Mouse (Mus musculus) liver, embryonic 14.5 days (tissue): ENCODE measurements around the gene Atpif1. TPM values are rescaled to one million over a fixed set of nuclear protein-coding genes. Genes with fewer than 3 reads are reported as not detected.

Experiments used
- ATAC-seq: fragments of 200-750 bp; cut with Nextera tagmentation; 2 replicates; pipeline ENCODE4 v1.8.0; 2017; ENCODE audit warnings: moderate number of reproducible peaks, mild to moderate bottlenecking, moderate library complexity; ENCODE audit not compliant: insufficient read depth
- DNase-seq, 3 experiments: peaks; one replicate each; pipeline ENCODE4 v3.0.0-alpha.2; 2012 to 2013; ENCODE audit warnings: low read depth in 3 of 3, low spot score in 3 of 3
- H3K27ac ChIP-seq: fragments of 300-500 bp; sonication (generic); 2 replicates; pipeline ENCODE4 v1.5.1; 2014; ENCODE audit warnings: moderate library complexity, mild to moderate bottlenecking, control low read depth, inconsistent platforms
- H3K27me3 ChIP-seq: fragments of 300-500 bp; sonication (generic); 2 replicates; pipeline ENCODE4 v1.6.1; 2014; ENCODE audit warnings: mild to moderate bottlenecking, low read length, moderate library complexity; ENCODE audit not compliant: control insufficient read depth, insufficient read depth
- H3K36me3 ChIP-seq: fragments of 300-500 bp; sonication (generic); replicated peaks from 2 replicates; pipeline ENCODE4 v1.6.1; 2014; ENCODE audit warnings: low read depth; ENCODE audit not compliant: control insufficient read depth, insufficient read depth
- H3K4me1 ChIP-seq, 2 experiments: fragments of 200-500 bp in 1 of 2; fragments of 300-500 bp in 1 of 2; sonication (generic) in 1 of 2; replicated peaks; 2 replicates each; pipeline ENCODE4 v1.6.1; 2012 to 2014; ENCODE audit warnings: antibody characterized with exemption in 1 of 2, inconsistent platforms in 1 of 2, low read length in 1 of 2; ENCODE audit not compliant: control insufficient read depth in 2 of 2, insufficient read depth in 2 of 2
- H3K4me2 ChIP-seq: fragments of 300-500 bp; sonication (generic); 2 replicates; pipeline ENCODE4 v1.6.1; 2014; ENCODE audit warnings: low read depth, mild to moderate bottlenecking, control low read depth, moderate library complexity
- H3K4me3 ChIP-seq, 2 experiments: fragments of 200-500 bp in 1 of 2; fragments of 300-500 bp in 1 of 2; sonication (generic) in 1 of 2; 2 replicates each; pipeline ENCODE4 v1.5.1; 2012 to 2014; ENCODE audit warnings: low read depth in 2 of 2, low read length in 2 of 2, mild to moderate bottlenecking in 2 of 2, control low read depth in 1 of 2, inconsistent platforms in 1 of 2, moderate library complexity in 1 of 2; ENCODE audit not compliant: insufficient read depth in 1 of 2
- H3K9ac ChIP-seq: fragments of 300-500 bp; sonication (generic); replicated peaks from 2 replicates; pipeline ENCODE4 v1.6.1; 2014; ENCODE audit warnings: mild to moderate bottlenecking, control low read depth, moderate library complexity
- H3K9me3 ChIP-seq: fragments of 300-500 bp; sonication (generic); 2 replicates; pipeline ENCODE4 v1.6.1; 2016; ENCODE audit warnings: low read length, mixed read lengths; ENCODE audit not compliant: control insufficient read depth
- CTCF ChIP-seq: IDR thresholded peaks from 2 replicates; pipeline ENCODE4 v1.5.1; 2016; ENCODE audit warnings: antibody characterized with exemption, low read depth, control low read depth
- EP300 ChIP-seq: IDR thresholded peaks from 2 replicates; pipeline ENCODE4 v1.6.1; 2016; ENCODE audit warnings: antibody characterized with exemption, low read depth
- WGBS: fragments of 180-500 bp; shearing (Covaris S2); extraction: QIAGEN DNeasy Blood & Tissue Kit; methylation state at CpG from one replicate; pipeline ENCODE4 v1.1.7; 2014; ENCODE audit not compliant: insufficient replicate concordance; 5-methylcytosine and 5-hydroxymethylcytosine counted together
- polyA plus RNA-seq, 2 experiments: library from polyadenylated mRNA; depleted of rRNA in 1 of 2; stranded (reverse) in 1 of 2; unstranded in 1 of 2; fragments of >200 nt; fragmentation: Nextera tagmentation in 1 of 2; extraction: Ambion mirVana in 1 of 2; gene quantifications; 2 replicates each; pipeline versions ENCODE4 v1.2.1 to v1.2.3; 2012 to 2014

Gene Atpif1
- polyA plus RNA-seq, 2 experiments: 902 to 1,811 TPM

DNA sequence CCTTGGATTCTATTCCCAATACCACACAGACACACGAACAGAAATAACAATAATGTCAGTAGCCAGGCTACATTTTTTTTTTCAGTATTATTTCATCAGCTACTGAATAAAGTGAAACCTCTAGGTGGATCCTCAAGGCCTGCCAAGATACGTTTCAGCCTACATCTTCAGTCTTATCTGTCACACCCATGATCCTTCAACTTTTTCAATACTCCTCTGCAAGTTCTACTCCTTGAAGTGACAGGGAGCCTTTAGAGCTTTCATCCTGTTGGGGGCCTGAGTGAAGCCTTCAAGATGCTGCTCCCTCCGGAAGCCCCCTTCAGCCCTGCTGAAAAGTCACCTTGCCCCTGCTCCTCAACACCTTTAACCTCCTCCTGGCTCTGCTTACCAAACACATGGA lies 21.4 kb downstream of the Atpif1 start:
- Histone ChIP-seq H3K4me3 (no peak overlapping the region), H3K4me1 (peaks cover 47 to 55% of the 10 kb centered on the region in 2 experiments), H3K4me2 (peak overlapping the region; percentile 40), H3K9me3 (no peaks in the 10 kb centered on the region), H3K27ac (peak overlapping the region; percentile 63), H3K9ac (peak overlapping the region; percentile 23), H3K36me3 (no peaks in the 10 kb centered on the region), H3K27me3 (no peaks in the 10 kb centered on the region)
- no peak for ATAC-seq
- TF ChIP-seq CTCF (no peak), EP300 (peak; percentile 66)
- no peak for DNase-seq
- 36% methylated on average over 3 of the region's 3 CpGs for whole genome bisulfite sequencing

DNA sequence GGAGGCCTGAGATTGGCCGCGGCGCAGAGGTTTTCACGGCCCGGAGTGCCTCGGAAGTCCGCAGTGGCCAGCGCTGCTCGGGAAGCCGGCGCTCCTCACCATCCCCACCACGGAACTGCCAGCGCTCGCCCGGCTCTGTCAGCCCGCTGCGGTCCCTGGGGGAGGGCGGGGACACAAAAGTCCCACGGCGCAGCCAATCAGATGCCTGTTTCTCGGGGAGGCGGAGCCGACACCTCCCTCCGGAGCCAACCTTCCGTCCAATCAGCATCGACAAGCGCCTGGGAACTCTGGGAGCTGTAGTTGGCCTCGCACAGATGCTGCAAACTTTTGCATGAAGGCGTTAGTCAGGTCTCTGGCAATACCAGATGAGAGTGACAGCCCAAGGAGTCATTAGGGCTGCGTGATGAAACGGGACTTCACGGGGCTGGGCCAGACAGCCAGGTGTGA lies 23.1 kb downstream of the Atpif1 start, which contains the start of gene Sesn2:
Gene Sesn2, minus strand, starts transcription at position 150 of the 447 bp plus-strand sequence.
- Histone ChIP-seq H3K36me3 (no peaks in the 10 kb centered on the region), H3K9ac (peak within 1 kb of the TSS; percentile 93), H3K4me2 (peak within 1 kb of the TSS; percentile 100), H3K27me3 (no peaks in the 10 kb centered on the region), H3K9me3 (no peaks in the 10 kb centered on the region), H3K27ac (peak within 1 kb of the TSS; percentile 50), H3K4me1 (peaks cover 50 to 56% of the 10 kb centered on the region in 2 experiments), H3K4me3 (peak within 1 kb of the TSS; percentile 75 to 79)
- DNase-seq (peak; percentile 98 to 99 (median 98)), ATAC-seq (peak; percentile 91)
- WGBS: under 1% methylated on average over 32 of the region's 32 CpGs
- TF ChIP-seq CTCF (no peak), EP300 (0 out of 2 replicates have a peak, but pooled peaks have one; percentile 2)

DNA sequence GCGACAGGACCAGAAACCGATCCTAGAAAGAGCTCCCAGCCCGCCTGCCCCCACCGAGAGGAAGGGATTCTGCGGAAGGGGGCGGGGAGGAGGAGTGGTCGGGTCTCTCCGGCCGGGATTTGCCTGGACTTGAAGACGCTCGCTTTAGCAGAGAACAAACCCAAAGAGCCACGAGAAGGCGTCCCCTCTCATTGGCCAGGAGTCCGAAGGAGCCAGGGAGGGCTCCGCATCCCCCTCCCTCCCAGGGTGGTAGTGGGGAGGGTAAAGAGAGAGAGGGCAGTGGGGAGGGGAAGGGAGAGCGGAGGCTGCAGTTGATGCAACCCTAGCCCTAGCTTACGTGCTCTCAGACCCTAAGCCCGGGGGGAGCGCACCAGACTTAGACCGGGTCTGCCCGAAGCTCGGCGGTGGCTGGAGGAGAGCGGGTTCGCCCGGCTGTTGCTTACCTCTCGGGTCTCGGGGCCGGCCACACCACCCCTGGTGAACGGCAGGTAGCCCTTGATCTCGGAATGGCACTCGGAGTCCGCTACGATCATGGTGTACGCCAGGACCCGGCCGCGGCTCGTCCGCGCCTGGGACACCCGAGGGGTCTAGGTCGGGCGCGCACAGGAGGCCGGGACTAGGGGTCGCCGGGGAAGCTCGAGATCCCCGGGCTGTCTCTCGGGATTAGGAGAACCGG lies 23.7 kb downstream of the Atpif1 start:
- Histone ChIP-seq H3K9ac (peak overlapping the region; percentile 93), H3K4me2 (peak overlapping the region; percentile 100), H3K9me3 (no peaks in the 10 kb centered on the region), H3K4me1 (peaks cover 56 to 61% of the 10 kb centered on the region in 2 experiments), H3K36me3 (no peaks in the 10 kb centered on the region), H3K4me3 (peak overlapping the region; percentile 75 to 79), H3K27me3 (no peaks in the 10 kb centered on the region), H3K27ac (peak overlapping the region; percentile 47)
- no peak for TF ChIP-seq CTCF
- no peak for TF ChIP-seq EP300
- no peak for DNase-seq
- ATAC-seq: peak; percentile 38
- WGBS: under 1% methylated on average over 51 of the region's 52 CpGs

DNA sequence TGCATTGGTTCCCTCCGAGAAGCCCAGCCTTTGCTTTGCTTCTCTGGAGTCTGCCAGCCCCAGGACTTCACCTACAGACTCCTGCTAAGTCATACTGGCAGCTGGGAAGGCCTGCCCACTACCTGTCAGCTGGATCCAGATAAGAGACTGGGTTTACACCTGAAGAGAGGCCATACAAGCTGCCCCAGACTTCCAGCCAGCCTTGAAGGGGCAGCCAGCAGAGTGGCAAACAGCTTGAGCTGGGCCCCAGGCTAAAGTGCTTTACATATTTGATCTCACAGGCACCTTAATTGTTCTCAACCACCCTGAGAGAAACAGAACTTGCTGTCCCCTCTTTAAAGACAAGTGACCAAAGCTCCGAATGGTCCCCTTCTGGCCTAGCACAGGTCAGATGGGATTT lies 26.2 kb downstream of the Atpif1 start:
- no peaks in the 10 kb centered on the region for H3K36me3 ChIP-seq
- peak overlapping the region; percentile 21; the same call in 1 of the 2 replicates for H3K4me2 ChIP-seq
- no peaks in the 10 kb centered on the region for H3K9me3 ChIP-seq
- H3K27ac ChIP-seq: no peak overlapping the region
- no peak overlapping the region for H3K4me3 ChIP-seq
- no peaks in the 10 kb centered on the region for H3K27me3 ChIP-seq
- DNase-seq (no peak), ATAC-seq (no peak)
- 58% methylated on average over 2 of the region's 2 CpGs for WGBS
- H3K4me1 ChIP-seq: peaks cover 43 to 59% of the 10 kb centered on the region in 2 experiments
- 0 out of 2 replicates have a peak overlapping the region, but pooled peaks have one; percentile 8 for H3K9ac ChIP-seq
- TF ChIP-seq CTCF (no peak), EP300 (no peak)

DNA sequence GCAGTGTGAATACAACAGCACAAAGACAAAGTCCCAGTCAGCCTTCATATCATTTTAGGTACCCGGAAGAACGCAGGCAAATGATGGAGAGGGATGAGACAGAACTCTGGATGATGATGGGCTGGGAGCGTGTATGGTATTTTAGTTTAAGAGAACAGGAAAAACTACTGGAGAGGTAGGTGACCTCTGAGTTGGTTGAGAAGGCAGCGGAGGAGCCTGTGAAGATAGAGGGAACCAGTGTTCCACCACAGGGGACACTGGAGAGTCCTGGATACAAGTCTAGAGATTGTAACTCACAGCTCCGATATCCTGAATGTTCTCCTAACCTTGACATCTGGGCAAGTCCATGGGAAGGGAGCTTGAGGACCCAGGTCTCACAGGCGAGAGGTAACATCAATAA lies 27.2 kb downstream of the Atpif1 start:
- no peak overlapping the region for H3K4me2 ChIP-seq
- DNase-seq (no peak), ATAC-seq (no peak)
- no peaks in the 10 kb centered on the region for H3K9me3 ChIP-seq
- H3K36me3 ChIP-seq: no peaks in the 10 kb centered on the region
- H3K9ac ChIP-seq: no peak overlapping the region
- WGBS: 74% methylated on average over 6 of the region's 6 CpGs
- TF ChIP-seq CTCF (no peak), EP300 (no peak)
- peaks cover 35 to 51% of the 10 kb centered on the region in 2 experiments for H3K4me1 ChIP-seq
- no peak overlapping the region for H3K27ac ChIP-seq
- no peaks in the 10 kb centered on the region for H3K27me3 ChIP-seq
- no peak overlapping the region for H3K4me3 ChIP-seq
